Mouse (Mus musculus): ENCODE data around the gene Zdhhc7. TPM values are rescaled to one million over a fixed set of nuclear protein-coding genes. Genes with fewer than 3 reads are reported as not detected.

The Zdhhc7 gene
- polyA plus RNA-seq, 1 experiment from 2014 or later: 19.5 TPM

Other genes starting within 250 kb of the Zdhhc7 start
- 11.9 and 12.5 TPM in 2 replicates for gene Klhl36, start 239.2 kb downstream of the Zdhhc7 start, polyA plus RNA-seq (2014; fragmentation: Nextera tagmentation; extraction: Ambion mirVana)
- gene Usp10, start 191.1 kb downstream of the Zdhhc7 start, polyA plus RNA-seq (2014; fragmentation: Nextera tagmentation; extraction: Ambion mirVana): 94.2 and 119 TPM in 2 replicates
- gene Gm20388, start 190.6 kb downstream of the Zdhhc7 start, polyA plus RNA-seq (2014; fragmentation: Nextera tagmentation; extraction: Ambion mirVana): 4.5 and 7.4 TPM in 2 replicates
- gene Crispld2, start 109.0 kb downstream of the Zdhhc7 start, polyA plus RNA-seq (2014; fragmentation: Nextera tagmentation; extraction: Ambion mirVana): 0.79 and 0.95 TPM in 2 replicates
- gene 6430548M08Rik, start 12.7 kb upstream of the Zdhhc7 start, polyA plus RNA-seq (2014; fragmentation: Nextera tagmentation; extraction: Ambion mirVana): 20.4 and 30.1 TPM in 2 replicates
- 2.3 and 2.4 TPM in 2 replicates for gene Fam92b, start 76.0 kb upstream of the Zdhhc7 start, polyA plus RNA-seq (2014; fragmentation: Nextera tagmentation; extraction: Ambion mirVana)
- gene Gse1, start 127.0 kb upstream of the Zdhhc7 start, polyA plus RNA-seq (2014; fragmentation: Nextera tagmentation; extraction: Ambion mirVana): 22.6 and 33.6 TPM in 2 replicates

Measured in forebrain, embryonic 14.5 days (tissue).